Mouse (Mus musculus) limb, embryonic 14.5 days (tissue): Measurements from ENCODE around the gene Sppl2a. TPM values are rescaled to one million over a fixed set of nuclear protein-coding genes. Genes with fewer than 3 reads are reported as not detected.

Experiments
- ATAC-seq: fragments of 200-750 bp; cut with Nextera tagmentation; 2 replicates; pipeline ENCODE4 v1.8.0; 2017; ENCODE audit warnings: low read depth, moderate number of reproducible peaks, moderate TSS enrichment; ENCODE audit not compliant: low FRiP score
- DNase-seq: peaks from one replicate; pipeline ENCODE4 v3.0.0-alpha.2; 2015; ENCODE audit warnings: low spot score
- H3K27ac ChIP-seq: fragments of 300-500 bp; sonication (generic); replicated peaks from 2 replicates; pipeline ENCODE4 v1.5.1; 2014; ENCODE audit warnings: low read depth, mild to moderate bottlenecking, low read length, moderate library complexity, mixed read lengths
- H3K27me3 ChIP-seq: fragments of 300-500 bp; sonication (generic); 2 replicates; pipeline ENCODE4 v1.6.1; 2014; ENCODE audit warnings: low read length, mixed read lengths; ENCODE audit not compliant: control insufficient read depth, insufficient read depth
- H3K36me3 ChIP-seq: fragments of 300-500 bp; sonication (generic); 2 replicates; pipeline ENCODE4 v1.6.1; 2014; ENCODE audit warnings: mild to moderate bottlenecking, low read length, moderate library complexity, mixed read lengths; ENCODE audit not compliant: control insufficient read depth, insufficient read depth
- H3K4me1 ChIP-seq: fragments of 300-500 bp; sonication (generic); 2 replicates; pipeline ENCODE4 v1.6.1; 2014; ENCODE audit warnings: antibody characterized with exemption, low read length, mixed read lengths; ENCODE audit not compliant: control insufficient read depth, insufficient read depth
- H3K4me2 ChIP-seq: fragments of 300-500 bp; sonication (generic); replicated peaks from 2 replicates; pipeline ENCODE4 v1.6.1; 2014; ENCODE audit warnings: low read depth, mild to moderate bottlenecking, low read length, moderate library complexity; ENCODE audit not compliant: severe bottlenecking
- H3K4me3 ChIP-seq: fragments of 300-500 bp; sonication (generic); replicated peaks from 2 replicates; pipeline ENCODE4 v1.5.1; 2014; ENCODE audit warnings: low read length
- H3K9ac ChIP-seq: fragments of 300-500 bp; sonication (generic); 2 replicates; pipeline ENCODE4 v1.6.1; 2014; ENCODE audit warnings: mild to moderate bottlenecking, low read depth, low read length, moderate library complexity; ENCODE audit not compliant: severe bottlenecking
- H3K9me3 ChIP-seq: fragments of 300-500 bp; sonication (generic); 2 replicates; pipeline ENCODE4 v1.6.1; 2016; ENCODE audit warnings: low read length; ENCODE audit not compliant: control insufficient read depth
- POLR2A ChIP-seq: fragments of 200-500 bp; IDR thresholded peaks from 2 replicates; pipeline ENCODE4 v1.8.0; 2012; ENCODE audit warnings: inconsistent platforms, mild to moderate bottlenecking, moderate library complexity, borderline replicate concordance; ENCODE audit not compliant: insufficient read depth, insufficient read length; ENCODE audit errors: extremely low read depth
- WGBS: fragments of 180-500 bp; shearing (Covaris S2); extraction: QIAGEN DNeasy Blood & Tissue Kit; methylation state at CpG from one replicate; pipeline ENCODE4 v1.1.7; 2014; 5-methylcytosine and 5-hydroxymethylcytosine counted together
- microRNA-seq: library from miRNA; unstranded; fragments of <30 nt; microRNA quantifications from one replicate; pipeline ENCODE4, GENCODE M21; 2016
- polyA plus RNA-seq, 2 experiments: library from polyadenylated mRNA; depleted of rRNA in 1 of 2; stranded (reverse) in 1 of 2; unstranded in 1 of 2; fragments of >200 nt; fragmentation: Nextera tagmentation in 1 of 2; extraction: Ambion mirVana in 1 of 2; gene quantifications; 2 replicates each; pipeline versions ENCODE4 v1.2.1 to v1.2.3; 2012 to 2014

Sppl2a gene
- polyA plus RNA-seq, 2 experiments: 35.9 to 63.3 TPM

- Histone ChIP-seq H3K4me1 (no peaks in the 10 kb centered on the region), H3K27me3 (no peaks in the 10 kb centered on the region), H3K9ac (no peak overlapping the region), H3K4me3 (no peak overlapping the region), H3K27ac (no peak overlapping the region), H3K36me3 (no peaks in the 10 kb centered on the region), H3K9me3 (no peaks in the 10 kb centered on the region), H3K4me2 (no peak overlapping the region)
- TF ChIP-seq POLR2A: no peak
- no peak for DNase-seq
- 89% methylated on average over 10 of the region's 10 CpGs for WGBS
- no peak for ATAC-seq
These were observed 67.4 kb downstream of the Sppl2a start for GRCm38 (mm10) chr2:126865501-126866199.

- no peak overlapping the region for H3K4me2 ChIP-seq
- DNase-seq (no peak), ATAC-seq (no peak)
- H3K4me1 ChIP-seq: no peaks in the 10 kb centered on the region
- H3K9me3 ChIP-seq: no peaks in the 10 kb centered on the region
- 90% methylated on average over 3 of the region's 3 CpGs for WGBS
- no peak overlapping the region for H3K9ac ChIP-seq
- H3K36me3 ChIP-seq: no peaks in the 10 kb centered on the region
- no peak overlapping the region for H3K27ac ChIP-seq
- no peak overlapping the region for H3K4me3 ChIP-seq
- TF ChIP-seq POLR2A: no peak
- H3K27me3 ChIP-seq: no peaks in the 10 kb centered on the region
These were observed 68.0 kb downstream of the Sppl2a start for GRCm38 (mm10) chr2:126865026-126865425.

DNA sequence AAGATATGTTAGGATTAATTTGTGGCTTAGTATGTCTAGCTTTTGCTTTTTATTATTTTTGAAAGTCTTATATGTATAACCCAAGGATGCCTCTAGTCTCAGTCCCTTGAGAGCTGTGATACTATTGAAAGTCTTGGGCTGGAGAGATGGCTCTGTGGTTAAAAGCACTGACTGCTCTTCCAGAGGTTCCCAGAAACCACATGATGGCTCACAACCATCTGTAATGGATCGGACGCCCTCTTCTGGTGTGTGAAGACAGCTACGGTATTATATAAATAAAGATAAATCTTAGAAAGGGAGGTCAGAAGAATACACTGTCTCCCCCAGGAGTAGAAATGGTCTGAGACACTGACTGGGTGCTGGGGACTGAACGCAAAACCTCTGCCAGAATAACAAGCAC is 88.3 kb downstream of the Sppl2a start:
- Histone ChIP-seq H3K27me3 (no peaks in the 10 kb centered on the region), H3K4me1 (no peaks in the 10 kb centered on the region), H3K9ac (no peak overlapping the region), H3K4me3 (no peak overlapping the region), H3K27ac (no peak overlapping the region), H3K36me3 (peaks cover 57% of the 10 kb centered on the region), H3K9me3 (no peaks in the 10 kb centered on the region), H3K4me2 (no peak overlapping the region)
- no peak for TF ChIP-seq POLR2A
- DNase-seq (no peak), ATAC-seq (no peak)
- 86% methylated on average over 4 of the region's 4 CpGs for WGBS

Small RNAs within 50 kb of the gene (microRNA-seq; reads per million reads assigned to microRNA genes)
- not detected for gene Mir3473g

Other genes starting within 250 kb of the Sppl2a start
- gene Usp8, start 225.9 kb downstream of the Sppl2a start, polyA plus RNA-seq (2012; rRNA removed): 33.4 and 37.0 TPM in 2 replicates
- 39.0 and 43.1 TPM in 2 replicates for gene Usp8, start 225.9 kb downstream of the Sppl2a start, polyA plus RNA-seq (2014; fragmentation: Nextera tagmentation; extraction: Ambion mirVana)
- 0.73 and 1.2 TPM in 2 replicates for gene Usp50, start 149.8 kb downstream of the Sppl2a start, polyA plus RNA-seq (2012; rRNA removed)
- gene Usp50, start 149.8 kb downstream of the Sppl2a start, polyA plus RNA-seq (2014; fragmentation: Nextera tagmentation; extraction: Ambion mirVana): 2.9 and 3.0 TPM in 2 replicates
- gene Trpm7, start 57.0 kb downstream of the Sppl2a start, polyA plus RNA-seq (2012; rRNA removed): 41.8 and 44.3 TPM in 2 replicates
- gene Trpm7, start 57.0 kb downstream of the Sppl2a start, polyA plus RNA-seq (2014; fragmentation: Nextera tagmentation; extraction: Ambion mirVana): 43.6 and 49.7 TPM in 2 replicates
- 10.6 and 12.1 TPM in 2 replicates for gene Ap4e1, start 75.5 kb upstream of the Sppl2a start, polyA plus RNA-seq (2012; rRNA removed)
- 8.9 and 9.5 TPM in 2 replicates for gene Ap4e1, start 75.5 kb upstream of the Sppl2a start, polyA plus RNA-seq (2014; fragmentation: Nextera tagmentation; extraction: Ambion mirVana)
- 19.2 and 24.6 TPM in 2 replicates for gene Blvra, start 137.4 kb upstream of the Sppl2a start, polyA plus RNA-seq (2012; rRNA removed)
- 51.4 and 51.6 TPM in 2 replicates for gene Blvra, start 137.4 kb upstream of the Sppl2a start, polyA plus RNA-seq (2014; fragmentation: Nextera tagmentation; extraction: Ambion mirVana)
- gene Ncaph, start 200.7 kb upstream of the Sppl2a start, polyA plus RNA-seq (2012; rRNA removed): 42.0 and 59.1 TPM in 2 replicates
- gene Ncaph, start 200.7 kb upstream of the Sppl2a start, polyA plus RNA-seq (2014; fragmentation: Nextera tagmentation; extraction: Ambion mirVana): 65.0 and 69.0 TPM in 2 replicates
- gene Itpripl1, start 210.2 kb upstream of the Sppl2a start, polyA plus RNA-seq (2012; rRNA removed): 10.1 and 11.5 TPM in 2 replicates
- 20.9 and 22.4 TPM in 2 replicates for gene Itpripl1, start 210.2 kb upstream of the Sppl2a start, polyA plus RNA-seq (2014; fragmentation: Nextera tagmentation; extraction: Ambion mirVana)